Mouse (Mus musculus) WW6 (cell line): Measurements from ENCODE around the gene Zdhhc14.

Source experiments
- DNase-seq: peaks from one replicate; pipeline ENCODE4 v3.0.0-alpha.2; 2013; ENCODE audit warnings: low read depth, low spot score

Zdhhc14 gene

GRCm38 (mm10) chr17:5730538-5730937 lies 238.2 kb downstream of the Zdhhc14 start:
- no peak for DNase-seq

GRCm38 (mm10) chr17:5733400-5733799 lies 241.0 kb downstream of the Zdhhc14 start:
- DNase-seq: peak; percentile 47

- DNase-seq: no peak
Measured at GRCm38 (mm10) chr17:5741061-5741460, 248.7 kb downstream of the Zdhhc14 start.

- no peak for DNase-seq
Measured at GRCm38 (mm10) chr17:5744016-5744415, 251.7 kb downstream of the Zdhhc14 start.

GRCm38 (mm10) chr17:5746378-5746777 lies 254.0 kb downstream of the Zdhhc14 start:
- DNase-seq: no peak

GRCm38 (mm10) chr17:5747539-5748500 lies 255.5 kb downstream of the Zdhhc14 start:
- DNase-seq: no peak

GRCm38 (mm10) chr17:5748501-5748894 lies 256.1 kb downstream of the Zdhhc14 start:
- no peak for DNase-seq

- DNase-seq: no peak
Measured at GRCm38 (mm10) chr17:5750278-5750677, 257.9 kb downstream of the Zdhhc14 start.

GRCm38 (mm10) chr17:5751066-5751465 lies 258.7 kb downstream of the Zdhhc14 start:
- DNase-seq: no peak

- no peak for DNase-seq
Measured at GRCm38 (mm10) chr17:5752322-5752715, 260.0 kb downstream of the Zdhhc14 start.

- peak; percentile 42 for DNase-seq
Measured at GRCm38 (mm10) chr17:5752716-5753585, 260.6 kb downstream of the Zdhhc14 start.

GRCm38 (mm10) chr17:5755489-5755888 lies 263.1 kb downstream of the Zdhhc14 start:
- DNase-seq: no peak

GRCm38 (mm10) chr17:5756065-5756464 lies 263.7 kb downstream of the Zdhhc14 start:
- no peak for DNase-seq

- DNase-seq: no peak
Measured at GRCm38 (mm10) chr17:5756855-5757254, 264.5 kb downstream of the Zdhhc14 start.

GRCm38 (mm10) chr17:5763768-5764167 lies 271.4 kb downstream of the Zdhhc14 start:
- no peak for DNase-seq

GRCm38 (mm10) chr17:5764270-5764669 lies 271.9 kb downstream of the Zdhhc14 start:
- DNase-seq: no peak

- DNase-seq: no peak
Measured at GRCm38 (mm10) chr17:5765746-5766145, 273.4 kb downstream of the Zdhhc14 start.

- DNase-seq: no peak
Measured at GRCm38 (mm10) chr17:5768164-5768705, 275.9 kb downstream of the Zdhhc14 start.

- no peak for DNase-seq
Measured at GRCm38 (mm10) chr17:5768810-5769520, 276.6 kb downstream of the Zdhhc14 start.

GRCm38 (mm10) chr17:5769776-5770175 lies 277.4 kb downstream of the Zdhhc14 start:
- no peak for DNase-seq
